Mouse (Mus musculus): Measurements from ENCODE around the gene Hist2h2be. TPM values are rescaled to one million over a fixed set of nuclear protein-coding genes. Genes with fewer than 3 reads are reported as not detected.
A peak's percentile ranks its signal among the peaks of the same experiment; 100 is the strongest.
"Not testable (repeated sequence)": the region's sequence is repeated elsewhere in the genome, so short reads cannot be mapped to it uniquely, and the experiment has no call there.

Gene Hist2h2be
- total RNA-seq (2021) = 1 to 10 TPM; 2.9 to 3.0 TPM

GRCm38 (mm10) chr3:96220765-96221639 lies at the start of gene Hist2h2be, which contains the start of gene Hist2h2ac:
Gene Hist2h2be, plus strand, starts transcription at chr3:96221119.
Gene Hist2h2ac, minus strand, starts transcription at chr3:96220880.
- DNase-seq (ENCODE audit: extremely low spot score in 1 of 2, low spot score in 2 of 2) = peak; percentile 83 to 89
- intact Hi-C loops (cut with DNase I) = loop anchor here (10.0 kb wide), 1 partner anchor 256 kb away; no protein-coding TSS in a partner anchor

GRCm38 (mm10) chr3:96171583-96172196 lies 49.2 kb upstream of the Hist2h2be start:
- intact Hi-C loops (cut with DNase I) = no loop called here

GRCm38 (mm10) chr3:96172197-96173178 lies 48.4 kb upstream of the Hist2h2be start, which contains the start of gene Sf3b4:
Gene Sf3b4, plus strand, starts transcription at chr3:96172332.
- intact Hi-C loops (cut with DNase I) = no loop called here
- peak; percentile 83 to 90 for DNase-seq (ENCODE audit: extremely low spot score in 1 of 2, low spot score in 2 of 2)

More at GRCm38 (mm10) chr3:96171583-96172196, 49.2 kb upstream of the Hist2h2be start:
- no peak for DNase-seq (ENCODE audit: extremely low spot score in 1 of 2, low spot score in 2 of 2)

- no peak for DNase-seq (ENCODE audit: extremely low spot score in 1 of 2, low spot score in 2 of 2)
- intact Hi-C loops (cut with DNase I) = no loop called here
These were observed 47.7 kb upstream of the Hist2h2be start for GRCm38 (mm10) chr3:96173185-96173584.

- DNase-seq (ENCODE audit: extremely low spot score in 1 of 2, low spot score in 2 of 2); intact Hi-C loops (cut with DNase I): not testable (repeated sequence)
These were observed 46.9 kb upstream of the Hist2h2be start for GRCm38 (mm10) chr3:96174042-96174441.

GRCm38 (mm10) chr3:96175251-96175650 lies 45.7 kb upstream of the Hist2h2be start:
- DNase-seq (ENCODE audit: extremely low spot score in 1 of 2, low spot score in 2 of 2) = no peak
- intact Hi-C loops (cut with DNase I) = no loop called here

GRCm38 (mm10) chr3:96178427-96178826 lies 42.5 kb upstream of the Hist2h2be start:
- intact Hi-C loops (cut with DNase I) = no loop called here
- DNase-seq (ENCODE audit: extremely low spot score in 1 of 2, low spot score in 2 of 2) = no peak

GRCm38 (mm10) chr3:96178902-96179301 lies 42.0 kb upstream of the Hist2h2be start:
- DNase-seq (ENCODE audit: extremely low spot score in 1 of 2, low spot score in 2 of 2) = no peak

GRCm38 (mm10) chr3:96179531-96179930 lies 41.4 kb upstream of the Hist2h2be start:
- intact Hi-C loops (cut with DNase I) = no loop called here
- DNase-seq (ENCODE audit: extremely low spot score in 1 of 2, low spot score in 2 of 2) = no peak

More at GRCm38 (mm10) chr3:96178902-96179301, 42.0 kb upstream of the Hist2h2be start:
- intact Hi-C loops (cut with DNase I) = no loop called here

- DNase-seq (ENCODE audit: extremely low spot score in 1 of 2, low spot score in 2 of 2) = peak; percentile 71 to 89
- intact Hi-C loops (cut with DNase I) = no loop called here
These were observed 40.0 kb upstream of the Hist2h2be start, which contains the start of gene Sv2a for GRCm38 (mm10) chr3:96180727-96181477. Gene Sv2a, plus strand, starts transcription at chr3:96181151.

- DNase-seq (ENCODE audit: extremely low spot score in 1 of 2, low spot score in 2 of 2) = peak in 1 of 2 experiments; percentile 50
- intact Hi-C loops (cut with DNase I) = no loop called here
These were observed 39.2 kb upstream of the Hist2h2be start for GRCm38 (mm10) chr3:96181510-96182381.

GRCm38 (mm10) chr3:96182382-96182776 lies 38.5 kb upstream of the Hist2h2be start:
- no peak for DNase-seq (ENCODE audit: extremely low spot score in 1 of 2, low spot score in 2 of 2)
- intact Hi-C loops (cut with DNase I) = no loop called here

GRCm38 (mm10) chr3:96192977-96193376 lies 27.9 kb upstream of the Hist2h2be start:
- intact Hi-C loops (cut with DNase I) = no loop called here
- peak in 1 of 2 experiments; percentile 18 for DNase-seq (ENCODE audit: extremely low spot score in 1 of 2, low spot score in 2 of 2)

GRCm38 (mm10) chr3:96194966-96195365 lies 26.0 kb upstream of the Hist2h2be start:
- no peak for DNase-seq (ENCODE audit: extremely low spot score in 1 of 2, low spot score in 2 of 2)

GRCm38 (mm10) chr3:96195616-96196313 lies 25.2 kb upstream of the Hist2h2be start:
- intact Hi-C loops (cut with DNase I) = no loop called here
- DNase-seq (ENCODE audit: extremely low spot score in 1 of 2, low spot score in 2 of 2) = peak in 1 of 2 experiments; percentile 47

More at GRCm38 (mm10) chr3:96194966-96195365, 26.0 kb upstream of the Hist2h2be start:
- intact Hi-C loops (cut with DNase I) = no loop called here

- intact Hi-C loops (cut with DNase I) = no loop called here
- no peak for DNase-seq (ENCODE audit: extremely low spot score in 1 of 2, low spot score in 2 of 2)
These were observed 24.3 kb upstream of the Hist2h2be start for GRCm38 (mm10) chr3:96196437-96197128.

All from left cerebral cortex, postnatal 10 days (tissue).